Mouse (Mus musculus) limb, embryonic 12.5 days (tissue): Measurements from ENCODE around the gene Sema3a. TPM values are rescaled to one million over a fixed set of nuclear protein-coding genes. Genes with fewer than 3 reads are reported as not detected.

Experiments used
- ATAC-seq: fragments of 200-750 bp; cut with Nextera tagmentation; 2 replicates; pipeline ENCODE4 v1.8.0; 2017; ENCODE audit warnings: low read depth, moderate TSS enrichment; ENCODE audit not compliant: insufficient number of reproducible peaks, insufficient read depth, low FRiP score, low TSS enrichment
- H3K27ac ChIP-seq: fragments of 300-500 bp; sonication (generic); 2 replicates; pipeline ENCODE4 v1.5.1; 2016; ENCODE audit warnings: mild to moderate bottlenecking, moderate library complexity
- H3K27me3 ChIP-seq: fragments of 300-500 bp; sonication (generic); 2 replicates; pipeline ENCODE4 v1.6.1; 2016; ENCODE audit warnings: mild to moderate bottlenecking, moderate library complexity
- H3K36me3 ChIP-seq: fragments of 300-500 bp; sonication (generic); 2 replicates; pipeline ENCODE4 v1.6.1; 2016; ENCODE audit warnings: mild to moderate bottlenecking, moderate library complexity
- H3K4me1 ChIP-seq: fragments of 300-500 bp; sonication (generic); replicated peaks from 2 replicates; pipeline ENCODE4 v1.6.1; 2016
- H3K4me2 ChIP-seq: fragments of 300-500 bp; sonication (generic); 2 replicates; pipeline ENCODE4 v1.6.1; 2016; ENCODE audit warnings: mild to moderate bottlenecking, moderate library complexity
- H3K4me3 ChIP-seq: fragments of 300-500 bp; sonication (generic); replicated peaks from 2 replicates; pipeline ENCODE4 v1.5.1; 2016; ENCODE audit warnings: mild to moderate bottlenecking
- H3K9ac ChIP-seq: fragments of 300-500 bp; sonication (generic); replicated peaks from 2 replicates; pipeline ENCODE4 v1.6.1; 2016; ENCODE audit warnings: mild to moderate bottlenecking, moderate library complexity
- H3K9me3 ChIP-seq: fragments of 300-500 bp; sonication (generic); 2 replicates; pipeline ENCODE4 v1.6.1; 2016; ENCODE audit warnings: mild to moderate bottlenecking, moderate library complexity
- WGBS: fragments of 180-500 bp; shearing (Covaris S2); methylation state at CpG from one replicate; pipeline ENCODE4 v1.1.7; 2016; 5-methylcytosine and 5-hydroxymethylcytosine counted together
- polyA plus RNA-seq: library from polyadenylated mRNA; unstranded; fragments of >200 nt; fragmentation: Nextera tagmentation; extraction: Ambion mirVana; gene quantifications from 2 replicates; pipeline ENCODE4 v1.2.1, GENCODE M21; 2016

Sema3a gene
- polyA plus RNA-seq = 56.5 and 60.9 TPM in 2 replicates

DNA sequence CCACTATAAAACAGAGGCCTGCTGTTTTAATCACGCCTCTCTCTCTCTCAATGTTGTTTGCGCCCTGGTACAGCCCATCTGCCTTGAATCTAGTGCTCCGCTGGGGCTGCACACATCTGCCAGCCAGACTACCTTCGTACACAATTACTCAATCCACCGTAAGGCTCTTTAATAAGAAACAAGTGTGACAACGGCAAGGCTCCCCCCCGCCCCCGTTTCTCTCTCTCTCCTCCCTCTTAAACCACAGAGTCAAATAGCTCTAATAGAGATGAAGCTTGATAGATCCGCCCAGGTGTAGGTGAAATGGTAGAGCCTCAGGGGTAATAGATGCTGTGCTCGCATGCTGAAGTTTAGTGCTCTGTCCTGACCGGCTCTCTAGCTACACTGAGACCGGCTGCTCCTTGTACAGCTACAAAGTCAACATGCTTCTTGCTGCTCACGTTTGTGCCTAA, at the start of gene Sema3a:
TSS of gene Sema3a (plus strand) at position 174 of the 452 bp plus-strand sequence.
- H3K9me3 ChIP-seq = no peaks in the 10 kb centered on the region
- H3K27me3 ChIP-seq = no peaks in the 10 kb centered on the region
- peak within 1 kb of the TSS; percentile 61 for H3K4me2 ChIP-seq
- H3K4me3 ChIP-seq = peak within 1 kb of the TSS; percentile 48
- peak; percentile 96 for ATAC-seq
- H3K9ac ChIP-seq = peak within 1 kb of the TSS; percentile 63
- 3% methylated on average over 13 of the region's 13 CpGs for WGBS
- H3K4me1 ChIP-seq = peaks cover 8% of the 10 kb centered on the region
- no peaks in the 10 kb centered on the region for H3K36me3 ChIP-seq
- peak within 1 kb of the TSS; percentile 87 for H3K27ac ChIP-seq

DNA sequence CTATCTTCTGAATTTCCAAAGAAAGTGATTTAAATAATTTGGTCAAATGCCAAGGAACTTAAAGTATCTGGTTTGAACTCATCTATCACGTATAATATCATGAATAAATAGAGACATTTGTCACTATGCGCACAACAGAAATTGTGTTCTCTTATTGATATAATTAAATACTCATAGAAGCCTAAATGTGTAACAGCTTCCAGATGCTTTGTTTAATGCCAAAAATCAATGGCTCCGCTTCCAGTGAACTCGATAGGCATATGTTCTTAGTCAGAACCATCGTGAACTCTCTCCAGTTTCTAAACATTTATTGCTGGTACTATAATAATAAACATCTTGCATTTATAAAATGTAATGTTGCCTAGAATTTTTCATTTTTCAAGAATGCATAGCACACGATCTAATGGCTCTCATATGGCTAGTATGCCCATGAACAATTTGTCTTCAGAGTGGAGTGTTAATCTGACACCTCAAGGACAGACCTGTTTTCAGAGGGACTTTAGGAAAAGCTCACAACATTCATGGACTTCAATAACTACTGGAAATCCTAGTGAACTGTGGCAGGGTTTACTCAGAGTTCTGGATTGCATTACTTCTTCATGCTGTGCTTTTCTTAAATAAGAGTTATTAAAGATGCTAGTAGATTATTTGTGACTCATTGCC, 40.3 kb upstream of the Sema3a start:
- Histone ChIP-seq H3K4me2 (no peak overlapping the region), H3K4me1 (0 out of 2 replicates have a peak, but pooled peaks cover 3% of the 10 kb centered on the region), H3K9me3 (no peaks in the 10 kb centered on the region), H3K36me3 (no peaks in the 10 kb centered on the region), H3K27me3 (no peaks in the 10 kb centered on the region), H3K27ac (no peak overlapping the region), H3K4me3 (no peak overlapping the region), H3K9ac (no peak overlapping the region)
- 43% methylated on average over 6 of the region's 6 CpGs for WGBS
- ATAC-seq = peak; percentile 68; the same call in 1 of the 2 replicates

DNA sequence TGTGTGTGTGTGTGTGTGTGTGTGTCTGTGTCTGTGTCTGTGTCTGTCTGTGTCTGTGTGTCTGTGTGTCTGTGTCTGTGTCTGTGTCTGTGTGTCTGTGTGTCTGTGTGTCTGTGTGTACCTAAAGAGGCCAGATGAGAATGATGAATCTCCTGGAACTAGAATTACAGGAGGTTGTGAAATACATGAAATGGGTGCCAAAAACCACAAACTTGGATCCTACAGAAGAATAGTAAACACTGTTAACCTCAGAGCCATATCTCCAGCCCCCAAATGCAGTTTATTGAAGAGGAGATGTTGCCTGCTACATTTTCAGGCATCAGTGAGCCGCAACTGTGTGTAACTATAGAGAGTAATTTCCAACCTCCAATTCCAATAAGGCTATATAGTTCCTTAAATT, 34.8 kb upstream of the Sema3a start:
- H3K9me3 ChIP-seq = no peaks in the 10 kb centered on the region

DNA sequence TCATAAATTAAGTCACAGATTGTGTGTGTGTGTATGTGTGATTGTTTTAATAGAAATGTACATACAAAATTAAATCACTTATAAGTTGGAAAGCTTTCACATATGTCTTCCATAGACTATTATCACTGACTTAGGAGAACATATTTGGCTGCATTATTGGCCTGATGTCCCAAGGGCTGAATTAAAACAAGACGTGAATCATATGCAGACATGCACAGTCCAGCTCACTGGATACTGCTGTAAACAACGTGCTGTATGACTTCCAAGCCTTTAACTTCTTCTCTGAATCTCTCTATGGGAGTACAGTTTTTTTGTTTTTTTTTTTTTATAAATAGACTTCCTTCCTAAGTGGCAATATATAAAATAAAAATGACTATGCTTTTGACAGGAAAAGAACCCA, 15.7 kb upstream of the Sema3a start:
- Histone ChIP-seq H3K9me3 (no peaks in the 10 kb centered on the region), H3K27me3 (no peaks in the 10 kb centered on the region), H3K36me3 (no peaks in the 10 kb centered on the region), H3K4me1 (no peaks in the 10 kb centered on the region), H3K4me2 (no peak overlapping the region), H3K9ac (no peak overlapping the region), H3K27ac (no peak overlapping the region), H3K4me3 (no peak overlapping the region)
- 38% methylated on average over 2 of the region's 2 CpGs for WGBS
- ATAC-seq = no peak

More for the DNA sequence above, 34.8 kb upstream of the Sema3a start:
- no peaks in the 10 kb centered on the region for H3K27me3 ChIP-seq
- H3K4me2 ChIP-seq = no peak overlapping the region
- no peak overlapping the region for H3K4me3 ChIP-seq
- H3K9ac ChIP-seq = no peak overlapping the region
- no peak overlapping the region for H3K27ac ChIP-seq
- ATAC-seq = no peak
- H3K36me3 ChIP-seq = no peaks in the 10 kb centered on the region
- H3K4me1 ChIP-seq = no peaks in the 10 kb centered on the region
- 95% methylated on average over 1 of the region's 1 CpGs for WGBS

GRCm38 (mm10) chr5:13117236-13117635, 8.0 kb upstream of the Sema3a start:
- no peaks in the 10 kb centered on the region for H3K9me3 ChIP-seq
- no peaks in the 10 kb centered on the region for H3K4me1 ChIP-seq
- no peak overlapping the region for H3K9ac ChIP-seq
- H3K27me3 ChIP-seq = no peaks in the 10 kb centered on the region
- H3K36me3 ChIP-seq = no peaks in the 10 kb centered on the region
- no peak overlapping the region for H3K27ac ChIP-seq
- H3K4me3 ChIP-seq = no peak overlapping the region
- ATAC-seq = no peak
- H3K4me2 ChIP-seq = no peak overlapping the region
- 84% methylated on average over 8 of the region's 8 CpGs for WGBS

- 7% methylated on average over 9 of the region's 9 CpGs for WGBS
- no peaks in the 10 kb centered on the region for H3K36me3 ChIP-seq
Measured at GRCm38 (mm10) chr5:13125757-13126156, 543 bp downstream of the Sema3a start.

DNA sequence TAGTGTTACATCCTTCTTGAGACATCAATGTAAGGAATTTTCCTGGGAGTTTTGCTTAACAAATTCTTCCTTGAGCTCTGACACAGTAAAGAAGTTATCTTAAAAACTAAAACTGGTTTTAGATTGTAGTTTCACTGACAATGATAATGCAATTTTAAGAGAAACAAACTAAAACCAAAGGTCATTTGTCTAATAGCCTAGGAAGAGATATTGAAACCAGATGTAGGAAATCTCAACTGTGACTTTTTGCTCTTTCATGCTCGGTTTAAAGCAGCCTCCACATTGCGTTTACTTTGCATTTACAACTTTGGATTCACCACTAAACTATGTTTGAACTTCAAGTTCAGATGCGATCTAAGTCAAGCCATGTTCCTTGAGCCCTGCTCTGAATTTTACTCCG, 982 bp downstream of the Sema3a start:
- WGBS = 5% methylated on average over 4 of the region's 4 CpGs
- Histone ChIP-seq H3K9me3 (no peaks in the 10 kb centered on the region), H3K9ac (peak overlapping the region; percentile 63; the same call in 1 of the 2 replicates), H3K4me1 (peaks cover 8% of the 10 kb centered on the region), H3K27ac (peak overlapping the region; percentile 87), H3K4me3 (peak overlapping the region; percentile 48), H3K36me3 (no peaks in the 10 kb centered on the region), H3K27me3 (no peaks in the 10 kb centered on the region), H3K4me2 (peak overlapping the region; percentile 61)
- ATAC-seq = no peak

More at GRCm38 (mm10) chr5:13125757-13126156, 543 bp downstream of the Sema3a start:
- Histone ChIP-seq H3K27me3 (no peaks in the 10 kb centered on the region), H3K9ac (peak overlapping the region; percentile 63), H3K27ac (peak overlapping the region; percentile 87), H3K9me3 (no peaks in the 10 kb centered on the region), H3K4me3 (peak overlapping the region; percentile 48), H3K4me2 (peak overlapping the region; percentile 61), H3K4me1 (peaks cover 8% of the 10 kb centered on the region)
- peak; percentile 53; the same call in 1 of the 2 replicates for ATAC-seq

GRCm38 (mm10) chr5:13127121-13127520, 1.9 kb downstream of the Sema3a start:
- ATAC-seq = no peak
- no peaks in the 10 kb centered on the region for H3K9me3 ChIP-seq
- WGBS = 20% methylated on average over 3 of the region's 3 CpGs
- no peaks in the 10 kb centered on the region for H3K27me3 ChIP-seq
- peak overlapping the region; percentile 48 for H3K4me3 ChIP-seq
- H3K27ac ChIP-seq = no peak overlapping the region
- peak overlapping the region; percentile 61 for H3K4me2 ChIP-seq
- peaks cover 8% of the 10 kb centered on the region for H3K4me1 ChIP-seq
- H3K9ac ChIP-seq = no peak overlapping the region
- H3K36me3 ChIP-seq = no peaks in the 10 kb centered on the region

DNA sequence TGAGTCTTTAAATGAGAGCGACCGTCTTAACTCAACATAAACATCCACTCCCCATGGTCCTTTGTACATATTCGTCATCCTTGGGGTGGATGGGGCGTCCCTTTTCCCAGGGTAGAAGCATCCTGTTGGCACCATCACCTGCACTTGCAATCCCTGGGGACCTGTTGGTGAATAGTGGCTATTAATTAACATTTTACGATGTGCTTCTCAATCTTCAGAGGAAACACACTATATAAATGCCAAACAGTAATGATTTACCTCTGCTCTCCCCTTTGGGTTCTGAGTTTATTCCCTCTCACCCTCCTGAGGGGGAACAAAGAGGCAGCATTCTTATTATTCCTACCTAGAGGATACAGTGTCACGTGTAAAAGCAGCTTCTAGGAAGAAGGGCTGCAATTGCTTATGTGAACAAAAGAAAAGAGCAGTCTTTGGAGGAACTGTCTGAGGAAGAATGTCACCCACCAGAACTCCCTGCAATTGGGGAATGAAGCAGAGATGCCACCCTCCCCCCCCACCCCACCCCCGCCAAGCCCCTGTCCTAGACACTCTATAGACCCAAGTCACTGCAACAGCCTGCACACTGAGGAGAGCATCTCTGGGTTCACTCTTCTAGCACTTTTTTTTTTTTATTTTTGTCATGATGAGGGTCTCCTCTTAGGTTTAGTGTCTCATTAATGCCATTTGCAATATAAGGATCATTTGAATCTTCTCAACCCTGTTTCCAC, 19.7 kb downstream of the Sema3a start:
- H3K4me3 ChIP-seq = no peak overlapping the region
- H3K27ac ChIP-seq = no peak overlapping the region
- H3K4me1 ChIP-seq = peaks cover 8% of the 10 kb centered on the region
- H3K4me2 ChIP-seq = no peak overlapping the region
- no peak overlapping the region for H3K9ac ChIP-seq
- H3K36me3 ChIP-seq = no peaks in the 10 kb centered on the region
- H3K9me3 ChIP-seq = no peaks in the 10 kb centered on the region
- ATAC-seq = no peak; the same call in 1 of the 2 replicates
- no peaks in the 10 kb centered on the region for H3K27me3 ChIP-seq
- WGBS = 7% methylated on average over 7 of the region's 7 CpGs

- H3K4me1 ChIP-seq = peaks cover 10% of the 10 kb centered on the region
Measured at GRCm38 (mm10) chr5:13149909-13150308, 24.7 kb downstream of the Sema3a start.

DNA sequence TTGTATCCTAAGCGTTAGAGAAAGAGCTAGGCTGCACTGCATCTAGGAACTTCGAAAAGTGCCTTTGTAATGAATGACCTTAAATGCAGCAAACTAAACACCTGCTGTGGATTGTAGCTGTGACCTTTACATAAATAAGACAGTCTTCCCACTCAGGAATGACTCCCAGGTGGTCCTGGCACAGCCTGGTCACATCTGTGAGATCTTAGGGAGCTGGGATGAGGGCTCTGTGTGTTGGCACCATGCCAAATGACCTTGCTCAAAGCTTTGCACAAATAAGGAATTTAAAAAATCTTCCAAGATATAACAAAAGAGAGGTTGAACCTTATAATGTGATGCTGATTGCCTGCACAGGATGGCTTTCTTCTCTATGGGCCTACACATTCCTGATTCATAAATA, 25.8 kb downstream of the Sema3a start:
- H3K27me3 ChIP-seq = no peaks in the 10 kb centered on the region
- no peak overlapping the region for H3K9ac ChIP-seq
- H3K4me2 ChIP-seq = no peak overlapping the region
- no peaks in the 10 kb centered on the region for H3K9me3 ChIP-seq
- H3K4me1 ChIP-seq = peaks cover 6% of the 10 kb centered on the region; the same call in 1 of the 2 replicates
- H3K27ac ChIP-seq = no peak overlapping the region
- no peak overlapping the region for H3K4me3 ChIP-seq
- no peak for ATAC-seq
- WGBS = 56% methylated on average over 2 of the region's 2 CpGs
- H3K36me3 ChIP-seq = no peaks in the 10 kb centered on the region

More at GRCm38 (mm10) chr5:13149909-13150308, 24.7 kb downstream of the Sema3a start:
- ATAC-seq = no peak
- no peak overlapping the region for H3K4me2 ChIP-seq
- no peak overlapping the region for H3K4me3 ChIP-seq
- H3K27me3 ChIP-seq = no peaks in the 10 kb centered on the region
- H3K36me3 ChIP-seq = no peaks in the 10 kb centered on the region
- H3K9me3 ChIP-seq = no peaks in the 10 kb centered on the region
- H3K27ac ChIP-seq = no peak overlapping the region
- H3K9ac ChIP-seq = no peak overlapping the region
- WGBS = 78% methylated on average over 5 of the region's 5 CpGs
